Mouse (Mus musculus) embryo, embryonic 9.5 days (tissue): ENCODE results near the gene Lrpap1.

Experiments used
- DNase-seq: peaks from one replicate; pipeline ENCODE4 v3.0.0-alpha.2; 2017; ENCODE audit errors: extremely low spot score

The Lrpap1 gene

DNA sequence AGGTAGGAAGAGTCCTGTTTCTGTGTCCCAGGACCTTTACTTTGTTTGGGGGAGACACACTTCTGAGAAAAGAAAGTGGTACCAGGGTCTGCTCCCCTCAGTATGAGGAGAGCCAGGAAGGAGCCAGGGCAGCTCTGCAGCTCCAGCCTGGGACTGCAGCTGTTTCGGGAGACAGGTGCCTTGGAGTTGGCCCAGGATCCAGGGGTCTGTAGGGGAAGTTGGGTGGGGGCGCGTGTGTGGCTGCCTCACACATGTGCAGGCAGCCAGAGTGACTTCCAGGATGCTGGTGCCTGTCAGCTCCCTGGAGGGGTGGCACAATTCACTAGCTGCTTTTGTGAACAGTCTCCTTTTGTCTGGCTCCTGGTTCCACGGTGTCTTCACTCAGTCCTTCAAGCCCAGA lies 48.0 kb downstream of the Lrpap1 start:
- no peak for DNase-seq

GRCm38 (mm10) chr5:35056604-35057432 lies 48.7 kb downstream of the Lrpap1 start, which contains the start of gene Dok7:
Gene Dok7, plus strand, starts transcription at chr5:35056766.
- peak; percentile 46 for DNase-seq

DNA sequence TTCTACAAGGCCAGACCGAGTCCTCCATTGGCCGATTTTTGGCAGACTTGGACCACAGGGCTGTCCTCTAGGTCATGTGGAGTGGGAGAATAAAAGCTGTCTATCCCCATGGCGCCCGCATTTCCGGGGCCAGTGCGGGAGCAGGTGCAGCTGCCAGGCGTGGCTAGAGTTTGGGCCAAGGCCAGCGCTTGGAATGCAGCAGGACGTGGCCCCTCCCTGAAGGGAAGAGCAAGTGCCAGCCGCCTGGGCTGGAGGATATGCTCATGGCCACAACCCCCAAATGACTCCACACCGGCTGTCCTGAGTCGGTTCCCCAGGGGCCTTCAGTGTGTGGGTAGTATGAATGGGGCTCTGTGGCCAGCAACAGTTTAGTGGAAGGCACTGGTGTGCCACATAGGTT lies 50.5 kb downstream of the Lrpap1 start:
- no peak for DNase-seq

DNA sequence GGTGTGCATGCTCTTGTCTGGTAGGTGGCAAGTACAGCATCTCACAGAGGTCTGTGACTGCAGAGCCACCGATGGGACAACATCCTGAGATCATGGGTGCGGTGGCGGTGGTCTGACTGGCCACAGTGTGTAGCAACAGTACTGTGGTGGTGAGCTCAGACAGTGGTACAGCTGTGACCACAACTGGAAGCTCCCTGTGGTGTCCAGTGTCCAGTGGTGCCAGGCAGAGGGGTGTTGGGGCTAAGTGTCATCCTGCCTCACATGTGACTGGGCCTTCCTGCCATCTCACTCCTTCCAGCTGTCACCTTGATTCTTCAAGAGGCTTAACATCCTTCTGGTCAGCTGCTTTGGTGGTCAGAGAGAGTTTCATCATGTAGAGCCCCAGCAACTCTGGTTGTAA lies 50.9 kb downstream of the Lrpap1 start:
- no peak for DNase-seq

- DNase-seq, result no peak
Observed at GRCm38 (mm10) chr5:35050541-35050940, 55.0 kb downstream of the Lrpap1 start.

DNA sequence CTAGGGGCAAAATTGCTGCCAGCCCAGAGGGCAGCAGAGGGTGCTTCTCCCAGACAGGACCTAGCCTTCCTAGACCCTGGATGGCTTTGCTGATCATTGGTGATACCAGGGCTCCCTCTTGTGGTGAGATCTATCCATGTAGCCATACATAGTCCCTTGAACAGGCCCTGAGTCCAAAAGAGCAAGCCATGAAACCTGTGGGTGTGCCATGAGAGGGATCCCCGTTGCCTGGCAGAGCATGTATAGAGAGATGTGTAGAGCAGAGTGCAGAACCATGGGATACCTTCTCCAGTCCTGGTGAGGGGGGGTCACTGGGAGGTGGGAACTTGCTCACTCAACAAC lies 62.5 kb downstream of the Lrpap1 start:
- peak; percentile 80 for DNase-seq

DNA sequence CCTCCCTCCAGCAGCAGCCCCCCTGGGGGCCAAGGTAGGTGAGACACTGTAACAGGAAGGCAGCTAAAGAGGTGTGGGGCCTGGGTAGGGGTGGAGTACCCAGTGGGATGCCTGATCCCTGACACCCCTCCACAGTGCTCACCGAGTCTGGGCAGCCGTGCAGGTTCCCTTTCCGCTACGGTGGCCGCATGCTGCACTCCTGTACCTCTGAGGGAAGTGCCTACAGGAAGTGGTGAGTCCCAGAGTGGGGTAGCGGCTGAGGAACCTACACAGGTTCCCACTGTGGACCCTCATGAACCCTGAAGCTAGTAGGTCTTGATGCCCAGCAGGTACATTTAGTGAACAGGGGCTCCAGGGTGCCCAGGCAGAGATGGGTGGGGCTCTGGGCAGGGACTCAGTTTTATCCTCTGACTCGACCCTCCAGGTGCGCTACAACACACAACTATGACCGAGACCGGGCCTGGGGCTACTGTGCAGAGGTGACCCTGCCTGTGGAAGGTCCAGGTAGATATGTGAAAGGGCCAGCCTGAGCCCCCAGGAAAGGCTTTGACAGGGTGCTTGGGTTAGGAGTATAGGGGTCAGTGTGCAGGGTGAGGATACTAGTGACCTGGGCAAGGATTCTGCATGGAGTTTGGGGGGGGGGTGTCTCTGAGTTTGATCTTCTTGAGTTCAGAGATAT lies 63.0 kb downstream of the Lrpap1 start:
- DNase-seq, result no peak
